In the genomic region with DNA sequence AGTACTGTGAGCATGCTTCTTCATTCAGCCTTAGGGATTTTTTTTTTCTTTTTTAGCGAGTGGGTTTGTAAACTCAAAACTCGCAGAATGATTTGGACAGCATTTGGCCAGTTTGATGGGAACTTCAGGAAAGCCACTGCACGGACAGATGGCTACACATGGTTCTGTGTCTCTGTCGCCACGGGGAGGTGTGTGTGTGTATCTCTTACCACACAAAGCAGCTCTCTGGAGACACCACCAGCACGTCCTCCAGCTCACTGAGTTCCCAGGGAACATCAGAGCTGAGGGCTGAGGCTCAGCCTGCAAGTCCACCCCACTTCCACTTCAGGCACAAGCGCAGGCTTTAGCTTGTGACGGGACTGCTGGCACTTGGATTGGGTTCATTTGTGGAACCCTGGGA, we compare ENCODE assay signal across 17 mouse cellular contexts. TPM values are rescaled to one million over a fixed set of nuclear protein-coding genes. Genes with fewer than 3 reads are reported as not detected.
DNase-seq lines count a peak whose midpoint lies in the region; ATAC-seq lines count a peak whose summit lies in the region.
"Had no signal": no experiment of that assay in that cellular context is flagged by ENCODE, and none has a peak within 500 bp of the region (broad histone marks: within the 10 kb centered on the region; RNA-seq: fewer than 3 reads in every experiment).

No protein-coding gene starts in this region.

- no peaks in the 10 kb centered on the region for H3K27me3 ChIP-seq in heart, embryonic 11.5 days (ENCODE audit: control insufficient read depth, insufficient read depth, low read length)
- no peaks in the 10 kb centered on the region for H3K27me3 ChIP-seq in intestine, embryonic 16.5 days (replicated peaks; ENCODE audit: control insufficient read depth, insufficient read depth, low read length)
- H3K27me3 ChIP-seq in intestine, embryonic 15.5 days (replicated peaks): no peaks in the 10 kb centered on the region
- peaks cover 22% of the 10 kb centered on the region for H3K27me3 ChIP-seq in embryonic facial prominence, embryonic 13.5 days
- H3K27me3 ChIP-seq: hindbrain, embryonic 15.5 days; limb, embryonic 13.5 days; liver, embryonic 13.5 days; neural tube, embryonic 13.5 days had no signal

- H3K36me3 ChIP-seq in heart, embryonic 11.5 days (ENCODE audit: control insufficient read depth, insufficient read depth, low read length): no peaks in the 10 kb centered on the region
- H3K36me3 ChIP-seq in intestine, embryonic 16.5 days (ENCODE audit: control insufficient read depth, insufficient read depth, low read length): no peaks in the 10 kb centered on the region
- no peaks in the 10 kb centered on the region for H3K36me3 ChIP-seq in intestine, embryonic 15.5 days
- H3K36me3 ChIP-seq in embryonic facial prominence, embryonic 13.5 days: no peaks in the 10 kb centered on the region
- H3K36me3 ChIP-seq: hindbrain, embryonic 15.5 days; limb, embryonic 13.5 days; liver, embryonic 13.5 days; midbrain, embryonic 10.5 days; neural tube, embryonic 13.5 days had no signal

- no peak for ATAC-seq in heart, embryonic 11.5 days (replicated peaks; ENCODE audit: insufficient number of reproducible peaks, low FRiP score, low TSS enrichment)
- no peak for ATAC-seq in intestine, embryonic 16.5 days
- ATAC-seq in intestine, embryonic 15.5 days: no peak
- no peak for ATAC-seq in embryonic facial prominence, embryonic 13.5 days (ENCODE audit: insufficient number of reproducible peaks, insufficient read depth, low FRiP score, low TSS enrichment, low read depth)
- ATAC-seq: forebrain, embryonic 16.5 days had no signal

- H3K4me1 ChIP-seq in heart, embryonic 11.5 days (ENCODE audit: control insufficient read depth, insufficient read depth, low read length): peaks cover 68% of the 10 kb centered on the region
- H3K4me1 ChIP-seq in intestine, embryonic 16.5 days (ENCODE audit: control insufficient read depth, insufficient read depth, low read length): peaks cover 13% of the 10 kb centered on the region; the same call in 1 of the 2 replicates
- peaks cover 7% of the 10 kb centered on the region; the same call in 1 of the 2 replicates for H3K4me1 ChIP-seq in intestine, embryonic 15.5 days (replicated peaks)
- H3K4me1 ChIP-seq in embryonic facial prominence, embryonic 13.5 days: peaks cover 54% of the 10 kb centered on the region

- H3K27ac ChIP-seq in heart, embryonic 11.5 days (ENCODE audit: low read depth, low read length): peak overlapping the region; percentile 96
- peak overlapping the region; percentile 23; the same call in 1 of the 2 replicates for H3K27ac ChIP-seq in intestine, embryonic 16.5 days (ENCODE audit: low read length)
- H3K27ac ChIP-seq in intestine, embryonic 15.5 days: no peak overlapping the region
- H3K27ac ChIP-seq in embryonic facial prominence, embryonic 13.5 days: peak overlapping the region; percentile 33; the same call in 1 of the 2 replicates
- H3K27ac ChIP-seq: hindbrain, embryonic 15.5 days; limb, embryonic 13.5 days; liver, embryonic 13.5 days; midbrain, embryonic 10.5 days; neural tube, embryonic 13.5 days had no signal

- H3K9ac ChIP-seq in heart, embryonic 11.5 days (ENCODE audit: low read depth, low read length): peak overlapping the region; percentile 18; the same call in 1 of the 2 replicates
- no peak overlapping the region for H3K9ac ChIP-seq in intestine, embryonic 16.5 days (ENCODE audit: low read depth, low read length)
- no peak overlapping the region for H3K9ac ChIP-seq in intestine, embryonic 15.5 days
- H3K9ac ChIP-seq in embryonic facial prominence, embryonic 13.5 days: no peak overlapping the region
- H3K9ac ChIP-seq: hindbrain, embryonic 15.5 days; limb, embryonic 13.5 days; liver, embryonic 13.5 days; neural tube, embryonic 13.5 days had no signal

- DNase-seq in heart, postnatal 4 days: no peak
- DNase-seq in brain, adult 2 months (ENCODE audit: low read depth, low spot score): peak; percentile 76
- DNase-seq in spleen, postnatal 14 days (ENCODE audit: low spot score in 2 of 2): no peak
- DNase-seq: adrenal gland, postnatal 36 days; kidney, adult 11 months; liver, embryonic 13.5 days; lung, postnatal 14 days; thymus, postnatal 14 days had no signal

- WGBS in heart, embryonic 11.5 days (ENCODE audit: insufficient replicate concordance): 58% methylated on average over 8 of the region's 8 CpGs
- WGBS in intestine, embryonic 16.5 days: 54% methylated on average over 8 of the region's 8 CpGs
- 53% methylated on average over 8 of the region's 8 CpGs for WGBS in intestine, embryonic 15.5 days
- WGBS in embryonic facial prominence, embryonic 13.5 days: 71% methylated on average over 8 of the region's 8 CpGs

- no peak overlapping the region for H3K4me2 ChIP-seq in heart, embryonic 11.5 days
- no peak overlapping the region for H3K4me2 ChIP-seq in intestine, embryonic 16.5 days (ENCODE audit: low read depth, low read length)
- no peak overlapping the region for H3K4me2 ChIP-seq in intestine, embryonic 15.5 days (replicated peaks)
- no peak overlapping the region for H3K4me2 ChIP-seq in embryonic facial prominence, embryonic 13.5 days
- H3K4me2 ChIP-seq: hindbrain, embryonic 15.5 days; limb, embryonic 13.5 days; liver, embryonic 13.5 days; neural tube, embryonic 13.5 days had no signal

- H3K4me3 ChIP-seq in heart, embryonic 11.5 days (ENCODE audit: low read depth, low read length): no peak overlapping the region
- no peak overlapping the region for H3K4me3 ChIP-seq in intestine, embryonic 16.5 days (ENCODE audit: low read length)
- H3K4me3 ChIP-seq in intestine, embryonic 15.5 days (replicated peaks): no peak overlapping the region
- no peak overlapping the region for H3K4me3 ChIP-seq in embryonic facial prominence, embryonic 13.5 days
- H3K4me3 ChIP-seq: hindbrain, embryonic 15.5 days; limb, embryonic 13.5 days; liver, embryonic 13.5 days; midbrain, embryonic 10.5 days; neural tube, embryonic 13.5 days had no signal

- no peaks in the 10 kb centered on the region for H3K9me3 ChIP-seq in heart, embryonic 11.5 days (replicated peaks; ENCODE audit: control insufficient read depth, low read length)
- no peaks in the 10 kb centered on the region for H3K9me3 ChIP-seq in intestine, embryonic 16.5 days (ENCODE audit: control insufficient read depth, low read length)
- H3K9me3 ChIP-seq in intestine, embryonic 15.5 days: no peaks in the 10 kb centered on the region
- H3K9me3 ChIP-seq in embryonic facial prominence, embryonic 13.5 days: no peaks in the 10 kb centered on the region; the same call in 1 of the 2 replicates
- H3K9me3 ChIP-seq: hindbrain, embryonic 15.5 days; limb, embryonic 13.5 days; liver, embryonic 13.5 days; midbrain, embryonic 10.5 days; neural tube, embryonic 13.5 days had no signal

RNA-seq across cellular contexts. Expression of a gene that starts 22.5 kb away (rescaled TPM):
- polyA plus RNA-seq in heart, embryonic 11.5 days (2014; fragmentation: Nextera tagmentation; extraction: Ambion mirVana): 19.3 and 21.1 TPM in 2 replicates
- 100 to 1,000 TPM; 172 to 177 TPM for total RNA-seq in heart, postnatal 4 days (2021)
- 2.5 TPM in 2 replicates for polyA plus RNA-seq in intestine, embryonic 16.5 days (2015; fragmentation: Nextera tagmentation; extraction: Ambion mirVana)
- polyA plus RNA-seq in intestine, embryonic 15.5 days (2015; fragmentation: Nextera tagmentation; extraction: Ambion mirVana): 3.2 and 3.9 TPM in 2 replicates
- 4.4 TPM in 2 replicates for polyA plus RNA-seq in embryonic facial prominence, embryonic 13.5 days (2015; fragmentation: Nextera tagmentation; extraction: Ambion mirVana)
